ENCODE assay signal across 10 mouse cellular contexts in genomic region chr1:46970470-46970869, GRCm38 (mm10).
DNase-seq lines count a peak whose midpoint lies in the region; ATAC-seq and TF ChIP-seq lines count a peak whose summit lies in the region.
"Had no signal": no experiment of that assay in that cellular context is flagged by ENCODE, and none has a peak within 500 bp of the region (broad histone marks: within the 10 kb centered on the region; RNA-seq: fewer than 3 reads in every experiment).

No protein-coding gene starts in this region.

- DNase-seq in layer of hippocampus, adult 11-12 months (ENCODE audit: low spot score): peak; percentile 56
- DNase-seq in layer of hippocampus, adult 9-11 months: no peak
- DNase-seq in adrenal gland, postnatal 25 days: peak; percentile 60
- peak; percentile 22 for DNase-seq in gastrocnemius, postnatal 14 days
- peak; percentile 40 to 82 for DNase-seq in kidney, postnatal 36 days

- ATAC-seq in neutrophil, adult 5-6 weeks (ENCODE audit: extremely low read depth, insufficient number of reproducible peaks, low FRiP score, poor library complexity, severe bottlenecking): peak; percentile 64; the same call in 1 of the 2 replicates
- no peak for ATAC-seq in erythroblast, adult 5-6 weeks (replicated peaks; ENCODE audit: low FRiP score, poor library complexity, severe bottlenecking)

- H3K27me3 ChIP-seq in E14TG2a.4 (ENCODE audit: insufficient read depth, low read length): no peaks in the 10 kb centered on the region
- H3K27me3 ChIP-seq: embryonic facial prominence, embryonic 15.5 days; lung, embryonic 15.5 days had no signal

- no peak overlapping the region for H3K4me3 ChIP-seq in E14TG2a.4 (replicated peaks; ENCODE audit: low read length)
- H3K4me3 ChIP-seq: embryonic facial prominence, embryonic 15.5 days; lung, embryonic 15.5 days had no signal

- peak; percentile 57 for TF ChIP-seq CTCF in E14TG2a.4 (conservative IDR thresholded peaks at IDR 0.05; ENCODE audit: low read length)

- no peaks in the 10 kb centered on the region for H3K4me1 ChIP-seq in E14TG2a.4 (replicated peaks; ENCODE audit: low read depth, low read length)
- H3K4me1 ChIP-seq: embryonic facial prominence, embryonic 15.5 days; lung, embryonic 15.5 days had no signal

- intact Hi-C loops in gastrocnemius, postnatal 14 days (cut with DNase I; ENCODE audit: low total_unique reads): no loop called here

- H3K9me3 ChIP-seq in E14TG2a.4 (ENCODE audit: low read length): no peaks in the 10 kb centered on the region
- H3K9me3 ChIP-seq: embryonic facial prominence, embryonic 15.5 days; lung, embryonic 15.5 days had no signal

- H3K36me3 ChIP-seq in E14TG2a.4 (ENCODE audit: insufficient read depth, low read length): no peaks in the 10 kb centered on the region
- H3K36me3 ChIP-seq: embryonic facial prominence, embryonic 15.5 days; lung, embryonic 15.5 days had no signal
